Mouse (Mus musculus): Measurements from ENCODE around the gene Chchd1. TPM values are rescaled to one million over a fixed set of nuclear protein-coding genes. Genes with fewer than 3 reads are reported as not detected.

The Chchd1 gene
- total RNA-seq, 2 experiments from 2014 or later = 75.5 to 76.4 TPM

DNA sequence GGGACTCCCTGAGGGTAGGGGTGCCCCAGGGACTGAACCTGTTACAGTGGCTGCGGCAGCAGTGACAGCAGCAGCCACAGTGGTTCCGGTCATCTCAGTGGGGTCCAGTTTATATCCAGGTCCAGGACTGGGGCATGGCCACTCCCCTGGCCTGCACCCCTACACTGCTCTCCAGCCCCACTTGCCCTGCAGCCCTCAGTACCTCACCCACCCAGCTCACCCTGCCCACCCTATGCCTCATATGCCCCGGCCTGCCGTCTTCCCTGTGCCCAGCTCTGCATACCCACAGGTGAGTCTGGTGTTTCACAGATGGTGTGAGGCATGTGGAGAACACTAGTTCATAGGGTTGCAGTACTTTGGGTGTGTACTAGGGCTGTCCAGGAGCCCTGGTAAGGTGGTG, 18.6 kb downstream of the Chchd1 start:
- DNase-seq = no peak
- intact Hi-C loops (cut with DNase I) = loop anchor here (10.0 kb wide), 1 partner anchor 303 kb away; no protein-coding TSS in a partner anchor

DNA sequence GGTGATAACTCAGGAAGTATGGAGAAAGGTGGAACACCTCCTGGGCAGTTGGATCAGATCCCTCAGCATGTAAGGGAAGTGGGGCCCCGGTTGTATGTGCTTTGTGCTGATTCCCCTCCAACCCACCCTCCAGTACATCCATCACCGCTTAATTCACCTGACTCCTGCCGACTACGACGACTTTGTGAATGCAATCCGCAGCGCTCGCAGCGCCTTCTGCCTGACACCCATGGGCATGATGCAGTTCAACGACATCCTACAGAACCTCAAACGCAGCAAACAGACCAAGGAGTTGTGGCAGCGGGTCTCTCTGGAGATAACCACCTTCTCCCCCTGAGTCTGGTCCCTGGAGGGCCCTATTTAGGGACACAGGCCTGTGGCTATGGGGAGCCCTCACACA, 20.2 kb downstream of the Chchd1 start:
- DNase-seq = no peak
- intact Hi-C loops (cut with DNase I) = loop anchor here (10.0 kb wide), 1 partner anchor 302 kb away; no protein-coding TSS in a partner anchor

DNA sequence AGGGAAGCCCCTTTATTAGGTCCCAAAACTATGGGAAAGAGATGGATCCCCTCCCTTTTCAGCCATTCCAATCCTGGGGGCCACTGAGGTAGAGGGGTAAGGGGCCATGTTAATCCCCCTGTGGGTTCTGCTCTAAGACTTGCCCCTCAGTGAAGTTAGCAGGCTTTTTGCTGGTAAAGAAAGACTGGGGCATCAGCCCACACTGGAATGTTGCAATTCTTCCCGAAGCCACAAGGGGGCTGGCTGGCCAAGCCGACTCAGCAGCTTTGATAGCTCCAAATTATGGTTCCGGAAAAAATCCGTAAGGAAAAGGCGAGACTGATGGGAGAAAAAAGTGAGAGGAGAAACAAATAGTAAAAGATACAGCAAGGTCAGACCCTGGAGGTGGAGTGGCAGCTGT, 21.2 kb downstream of the Chchd1 start:
- intact Hi-C loops (cut with DNase I) = loop anchor here (10.0 kb wide), 1 partner anchor 301 kb away; no protein-coding TSS in a partner anchor

DNA sequence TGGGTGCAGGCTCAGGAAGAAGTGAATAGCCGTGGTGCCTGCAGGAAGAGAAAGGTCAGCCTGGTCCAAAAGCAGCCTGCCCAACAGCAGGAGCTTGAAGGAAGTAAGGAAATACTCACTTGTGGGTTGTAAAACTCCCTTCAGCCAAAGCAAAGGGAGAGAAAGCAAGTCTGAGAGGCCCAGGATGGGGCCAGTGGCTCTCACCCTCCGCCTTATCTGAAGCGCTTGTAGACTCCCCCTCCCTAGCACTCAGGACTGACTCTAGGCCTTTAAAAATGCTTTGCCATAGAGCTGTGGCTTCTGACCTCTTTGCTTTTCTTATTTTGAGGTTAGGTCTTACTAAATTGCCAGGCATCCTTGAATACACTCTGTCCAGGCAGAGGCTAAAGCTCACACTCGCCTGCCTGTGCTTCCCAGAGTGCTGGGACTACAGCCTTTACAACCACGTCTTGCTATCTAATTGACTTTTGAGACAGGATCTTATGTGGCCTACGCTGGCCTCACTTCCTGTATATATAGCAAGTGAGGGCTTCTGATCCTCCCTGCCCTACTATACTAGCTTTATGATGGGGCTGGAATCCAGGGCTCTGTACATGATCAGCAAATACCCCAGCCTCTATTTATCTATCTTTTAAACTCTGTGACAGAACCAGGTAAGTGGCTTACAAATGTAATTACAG, 23.0 kb downstream of the Chchd1 start:
- intact Hi-C loops (cut with DNase I) = loop anchor here (10.0 kb wide), 1 partner anchor 299 kb away; no protein-coding TSS in a partner anchor
- no peak for DNase-seq

More for the DNA sequence above, 21.2 kb downstream of the Chchd1 start:
- DNase-seq = peak; percentile 63

DNA sequence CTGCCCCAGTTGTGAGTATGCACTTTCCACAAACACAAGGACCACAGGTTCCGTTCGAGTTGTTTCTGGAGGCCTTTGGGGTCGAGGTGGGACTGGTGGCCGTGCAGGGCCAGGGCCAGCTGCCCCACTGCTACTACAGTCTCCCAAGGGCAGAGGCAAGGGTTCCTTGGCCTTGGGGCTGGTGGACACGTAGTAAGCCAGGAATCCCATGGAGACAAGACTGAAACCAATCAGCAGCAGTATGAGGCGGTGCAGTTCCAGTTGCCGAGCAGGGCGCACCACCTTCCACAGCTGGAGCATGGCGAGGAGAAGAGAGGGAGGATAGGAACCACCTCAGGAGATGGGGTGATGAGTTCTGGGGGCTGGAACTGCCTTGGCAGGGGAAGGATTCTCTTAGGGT, 27.1 kb downstream of the Chchd1 start:
- no peak for DNase-seq
- intact Hi-C loops (cut with DNase I) = loop anchor here (10.0 kb wide), 1 partner anchor 295 kb away; no protein-coding TSS in a partner anchor

DNA sequence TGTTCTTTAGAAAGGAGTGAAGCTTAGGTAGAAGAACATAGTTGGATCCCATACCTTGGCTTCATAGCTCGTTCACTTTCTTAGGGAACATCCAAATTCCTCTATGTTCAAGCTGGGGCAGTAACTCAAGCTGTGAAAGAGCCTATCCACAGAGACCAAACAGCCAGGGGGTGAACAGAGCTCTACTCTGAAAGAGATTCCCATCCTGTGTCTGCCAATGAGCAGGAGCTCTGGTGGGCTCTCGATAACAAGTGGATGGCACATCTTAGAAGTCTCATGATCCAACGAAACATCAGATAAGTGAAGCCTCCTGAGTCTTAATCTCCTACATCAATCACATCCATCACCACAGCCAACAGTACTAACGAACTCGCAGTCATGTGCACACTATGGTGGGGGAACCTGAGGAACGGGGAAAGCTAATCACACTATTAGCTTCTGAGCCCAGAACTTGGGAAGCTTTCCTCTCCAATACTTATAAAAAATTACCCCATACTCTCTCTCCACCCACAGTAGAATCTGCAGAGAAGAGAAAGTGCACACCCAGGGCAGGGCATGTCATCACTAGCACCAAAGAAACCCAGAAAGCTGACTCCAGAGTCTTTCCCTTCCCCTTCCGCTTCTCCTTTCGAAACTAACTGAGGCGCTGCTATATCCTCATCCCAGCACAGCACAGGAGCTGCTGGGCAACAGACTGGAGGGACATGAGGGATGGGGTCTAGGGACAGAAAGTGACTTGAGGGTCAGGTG, 28.2 kb downstream of the Chchd1 start:
- intact Hi-C loops (cut with DNase I) = no loop called here
- DNase-seq = no peak

DNA sequence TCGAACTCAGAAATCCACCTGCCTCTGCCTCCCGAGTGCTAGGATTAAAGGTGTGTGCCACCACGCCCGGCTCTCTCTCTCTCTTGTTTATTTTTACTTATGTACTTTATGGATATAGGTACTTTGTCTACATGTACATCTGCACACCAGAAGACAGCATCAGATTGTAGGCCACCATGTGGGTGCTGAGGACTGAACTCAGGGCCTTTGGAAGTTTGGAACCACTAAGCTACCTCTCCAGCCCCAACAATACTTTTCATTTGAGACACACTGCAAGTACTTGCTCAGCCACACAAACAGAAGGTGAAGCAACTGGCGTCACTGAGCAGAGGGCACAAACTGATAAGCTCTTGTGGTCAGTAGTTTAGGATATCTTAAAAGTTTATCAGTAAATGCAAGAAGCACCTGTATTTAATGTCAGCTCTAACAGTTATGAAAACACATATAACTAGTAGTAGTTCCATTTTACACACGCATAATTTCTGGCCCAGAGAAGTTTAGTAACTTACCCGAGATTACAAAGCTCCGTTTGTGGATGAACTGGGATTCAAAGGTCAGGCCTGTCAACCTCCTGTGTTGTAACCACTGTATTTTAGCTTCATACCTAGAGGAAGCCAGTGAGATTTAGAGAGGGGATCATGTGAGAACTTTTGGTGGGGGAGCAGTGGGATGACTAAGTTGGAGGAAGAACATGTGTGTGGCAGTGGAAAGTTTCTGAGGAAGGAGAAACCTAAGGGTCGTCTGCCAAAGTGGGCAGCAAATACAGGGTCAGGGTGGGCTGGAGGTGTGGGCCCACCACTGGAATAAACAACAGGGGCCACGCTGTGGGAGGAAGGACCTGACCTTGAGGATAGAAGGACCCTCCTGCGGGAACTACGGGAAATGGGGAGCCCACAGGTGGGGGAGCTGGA, 30.5 kb downstream of the Chchd1 start:
- intact Hi-C loops (cut with DNase I) = no loop called here

DNA sequence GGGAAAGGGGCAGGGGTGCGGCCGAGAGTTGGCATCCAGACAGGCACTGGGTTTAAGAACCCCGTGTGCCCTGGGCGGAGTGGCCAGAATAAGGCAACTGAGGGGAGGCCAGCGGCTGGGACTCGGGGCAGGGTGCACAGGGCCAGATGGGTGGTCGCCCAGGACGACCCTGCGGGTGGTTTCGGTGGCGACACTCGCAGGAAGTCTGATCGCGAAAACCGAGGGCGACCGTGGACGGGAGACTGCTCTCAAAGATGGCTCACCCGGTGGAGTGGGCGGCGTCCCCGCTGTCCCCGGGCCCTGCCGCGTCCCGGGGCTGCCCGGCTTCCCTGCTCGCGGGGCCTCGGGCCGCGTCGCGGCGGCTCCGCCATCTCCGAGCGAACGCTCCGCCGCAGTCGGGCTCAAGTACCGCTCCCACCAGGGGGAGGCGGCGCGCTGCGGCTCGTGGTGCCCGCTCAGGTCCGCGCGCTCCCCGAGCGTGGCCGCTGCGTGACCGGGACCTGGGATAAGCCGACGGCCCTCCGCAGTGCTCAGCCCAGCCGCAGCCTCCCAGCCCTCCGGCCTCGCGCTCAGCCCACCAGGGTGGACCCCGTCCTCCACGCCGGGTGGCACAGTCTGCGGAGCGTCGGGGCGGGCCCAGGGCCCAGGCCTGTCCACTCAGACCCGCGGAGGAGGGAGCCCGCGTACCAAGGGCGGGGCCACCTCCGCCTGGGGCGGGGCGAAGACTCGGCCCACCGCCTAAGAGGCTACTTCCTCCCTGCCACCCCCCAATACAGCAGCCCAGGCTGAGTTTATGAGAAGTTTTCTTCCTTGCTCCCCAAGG, 31.4 kb downstream of the Chchd1 start, which contains the start of gene Ndst2:
Gene Ndst2, minus strand, starts transcription at position 611 of the 823 bp plus-strand sequence.
- intact Hi-C loops (cut with DNase I) = no loop called here

More for the DNA sequence above, 30.5 kb downstream of the Chchd1 start:
- no peak for DNase-seq

DNA sequence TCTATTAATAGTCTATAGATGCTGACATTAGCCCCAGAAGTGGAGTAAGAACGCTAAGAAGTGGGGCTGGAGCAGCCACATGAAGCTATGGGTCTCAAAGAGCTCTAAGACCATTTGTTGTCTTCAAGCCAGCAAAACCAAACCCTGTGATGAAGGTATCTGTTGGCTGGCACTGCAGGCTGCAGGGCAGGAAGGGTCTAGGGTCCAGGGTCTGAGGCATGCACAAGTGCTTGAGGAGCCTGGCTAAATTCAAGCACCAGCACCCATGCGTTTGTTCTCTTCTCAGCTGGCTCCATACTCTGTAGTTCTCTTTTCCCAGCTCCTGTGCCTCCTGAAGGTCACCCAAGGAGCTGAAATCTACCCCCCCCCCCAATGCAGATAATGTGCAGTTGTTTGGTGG, 32.2 kb downstream of the Chchd1 start:
- DNase-seq = no peak
- intact Hi-C loops (cut with DNase I) = no loop called here

More for the DNA sequence above, 31.4 kb downstream of the Chchd1 start, which contains the start of gene Ndst2:
- peak; percentile 88 for DNase-seq

DNA sequence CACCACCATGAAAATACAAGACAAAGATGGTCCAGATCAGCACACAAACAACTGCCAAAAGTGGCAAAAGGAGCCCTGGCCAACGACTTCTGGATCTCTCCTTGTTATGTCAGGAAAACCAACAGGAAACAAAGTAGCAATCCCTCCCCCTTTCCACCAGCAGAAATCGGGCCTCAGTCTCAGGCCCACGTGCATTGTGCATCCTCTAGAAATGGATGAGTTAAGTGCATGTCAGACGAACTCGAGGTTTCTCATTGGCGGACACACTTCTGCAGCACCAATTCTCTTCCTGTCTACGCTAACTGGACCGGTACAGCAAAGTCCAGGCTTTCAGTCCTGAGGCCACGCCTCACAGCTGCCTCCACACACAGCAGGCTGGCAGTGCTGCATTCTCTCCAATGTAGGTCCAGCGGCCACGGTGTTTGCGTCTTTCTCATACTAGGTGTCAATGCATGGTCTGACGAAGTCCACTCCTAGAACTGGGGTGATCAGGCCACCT, 33.1 kb downstream of the Chchd1 start:
- no peak for DNase-seq
- intact Hi-C loops (cut with DNase I) = no loop called here

DNA sequence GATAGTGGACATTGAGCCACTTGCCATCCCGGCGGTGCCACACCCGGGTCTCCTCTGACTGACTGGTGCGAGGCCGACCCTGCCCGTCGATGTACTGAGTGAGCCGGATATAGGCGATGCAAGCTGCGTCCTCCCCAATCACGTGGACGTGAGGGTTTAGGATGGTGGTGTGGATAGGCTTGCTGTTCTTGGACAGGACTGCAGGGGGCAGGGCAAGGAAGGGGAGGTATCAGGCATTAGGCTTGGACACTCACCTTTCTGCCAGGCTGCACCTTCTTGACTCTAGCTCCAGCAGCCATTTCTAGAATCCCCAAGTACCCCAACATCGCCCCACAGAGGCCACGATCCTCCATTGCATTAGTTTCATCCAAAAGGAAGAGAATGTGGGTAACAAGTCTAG, 34.5 kb downstream of the Chchd1 start:
- intact Hi-C loops (cut with DNase I) = no loop called here
- peak; percentile 64 for DNase-seq

DNA sequence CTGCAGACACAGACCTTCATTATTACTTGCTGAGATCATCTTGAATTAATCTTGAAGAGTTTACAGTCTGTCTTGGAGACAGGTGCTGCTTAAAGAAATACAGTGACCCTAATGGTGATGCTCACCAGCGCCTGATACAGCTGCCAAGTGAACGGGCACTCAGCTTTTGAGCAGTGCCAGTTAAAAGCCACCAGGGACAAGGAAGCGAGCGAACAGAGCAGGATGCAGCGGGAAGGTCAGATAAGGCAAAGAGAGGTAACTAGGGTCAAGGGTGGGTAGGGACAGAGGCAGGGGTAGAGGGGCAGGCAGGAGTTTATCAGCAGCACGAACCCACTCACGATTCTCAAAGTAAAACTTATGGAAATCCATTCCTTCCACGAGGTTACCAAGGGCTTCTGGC, 35.7 kb downstream of the Chchd1 start:
- intact Hi-C loops (cut with DNase I) = no loop called here
- no peak for DNase-seq

DNA sequence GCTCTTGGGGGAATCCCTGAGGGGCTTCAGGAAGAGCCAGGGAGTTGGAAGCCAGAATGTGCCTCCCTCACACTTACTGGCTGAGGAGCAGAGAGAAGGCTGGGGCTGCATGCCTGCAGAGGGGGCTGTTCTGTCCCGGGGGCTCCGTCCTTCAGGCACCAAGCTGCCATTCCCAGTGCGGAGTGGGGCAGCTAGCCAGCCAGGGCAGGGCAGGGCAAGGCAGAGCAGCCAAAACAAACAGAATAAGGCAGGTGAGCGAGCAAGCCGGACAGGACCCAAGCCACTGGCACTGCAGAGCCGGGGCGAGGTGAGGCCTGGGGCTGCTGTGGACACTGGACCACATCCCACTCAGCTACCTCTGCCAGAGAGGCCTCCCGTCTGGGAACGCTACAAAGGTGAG, 38.5 kb downstream of the Chchd1 start:
- intact Hi-C loops (cut with DNase I) = no loop called here
- DNase-seq = no peak

DNA sequence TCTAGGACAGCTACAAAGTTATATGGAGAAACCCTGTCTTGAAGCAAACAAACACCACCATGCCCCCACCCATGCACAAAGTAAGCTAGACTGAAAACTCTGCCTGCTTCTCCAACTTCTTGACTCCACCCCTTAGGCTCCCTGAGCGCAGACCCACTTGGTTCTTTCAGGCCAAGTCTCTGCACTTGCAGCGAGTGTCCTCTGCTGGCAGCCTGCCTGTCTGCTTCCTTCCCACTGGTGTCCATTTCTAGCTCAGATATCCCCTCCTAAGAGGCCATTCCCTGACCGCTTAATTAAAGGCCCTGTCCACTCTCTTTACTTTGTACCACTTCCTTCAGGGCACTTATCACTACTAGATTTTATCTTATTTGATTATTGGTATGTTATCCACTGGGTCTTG, 40.8 kb downstream of the Chchd1 start:
- no peak for DNase-seq
- intact Hi-C loops (cut with DNase I) = no loop called here

DNA sequence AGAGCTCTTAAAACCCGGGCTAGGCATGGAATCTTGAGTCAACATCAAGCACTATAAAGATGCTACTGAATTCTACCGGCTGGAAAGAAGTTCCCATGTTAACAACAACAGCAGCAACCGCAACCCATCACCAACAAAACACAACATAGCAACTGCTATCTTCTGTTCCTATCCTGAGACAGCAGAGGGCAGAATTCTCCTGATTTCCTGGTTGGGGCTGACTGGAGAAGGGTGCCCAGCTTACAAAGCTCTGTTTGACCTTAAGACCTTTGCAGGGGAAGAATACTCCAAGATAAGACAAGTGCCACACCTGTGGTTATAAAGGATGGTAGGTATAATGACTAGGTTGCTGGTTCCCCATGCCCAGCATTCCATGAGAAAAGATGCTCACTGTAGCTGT, 44.1 kb downstream of the Chchd1 start:
- intact Hi-C loops (cut with DNase I) = no loop called here
- no peak for DNase-seq

DNA sequence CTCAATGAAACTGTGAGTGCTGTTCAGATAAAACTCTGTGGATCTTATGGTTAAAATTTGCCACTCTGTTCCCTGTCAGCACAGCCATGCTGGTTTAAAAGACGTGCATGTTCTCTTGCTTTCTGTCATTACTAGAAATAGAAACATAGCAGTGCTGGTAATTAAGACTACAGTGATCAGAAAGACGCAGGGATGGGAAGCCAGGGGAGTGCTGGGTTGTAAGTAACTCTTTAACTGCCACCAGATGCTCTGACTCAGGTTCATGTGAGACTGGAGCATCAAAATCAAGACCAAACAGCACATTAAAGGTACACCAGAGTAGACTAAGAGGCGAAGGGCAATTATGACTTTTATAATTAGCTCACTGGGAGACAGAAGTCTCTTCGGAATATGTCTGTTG, 45.6 kb downstream of the Chchd1 start:
- intact Hi-C loops (cut with DNase I) = no loop called here
- DNase-seq = no peak

DNA sequence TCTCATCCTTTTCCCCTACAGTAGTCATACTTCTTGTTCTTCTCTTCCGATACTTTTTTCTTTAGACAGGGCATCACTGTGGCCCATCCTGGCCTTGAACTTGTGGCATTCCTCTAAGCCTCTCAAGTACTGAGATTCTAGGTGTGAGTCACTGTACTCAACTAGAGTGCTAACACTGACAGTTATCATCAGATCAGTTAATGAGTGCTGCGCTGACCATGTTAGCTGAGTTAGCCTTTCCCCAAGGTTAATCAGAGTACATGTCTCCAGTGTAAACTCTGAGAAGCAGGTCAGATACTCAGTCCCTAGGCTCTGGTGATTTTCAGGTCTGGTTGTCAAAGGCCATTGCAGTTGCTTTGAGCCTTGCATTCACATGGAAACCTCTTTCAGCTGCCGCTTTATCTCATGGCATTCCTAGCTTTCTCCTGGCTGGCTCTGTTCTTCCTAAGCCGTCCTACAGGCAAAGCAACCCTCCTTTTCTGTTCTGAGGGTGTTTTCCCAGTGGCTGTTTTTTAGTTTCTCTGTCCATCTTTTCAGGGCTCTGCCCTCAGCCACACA, 46.8 kb downstream of the Chchd1 start:
- intact Hi-C loops (cut with DNase I) = no loop called here
- DNase-seq = no peak

DNA sequence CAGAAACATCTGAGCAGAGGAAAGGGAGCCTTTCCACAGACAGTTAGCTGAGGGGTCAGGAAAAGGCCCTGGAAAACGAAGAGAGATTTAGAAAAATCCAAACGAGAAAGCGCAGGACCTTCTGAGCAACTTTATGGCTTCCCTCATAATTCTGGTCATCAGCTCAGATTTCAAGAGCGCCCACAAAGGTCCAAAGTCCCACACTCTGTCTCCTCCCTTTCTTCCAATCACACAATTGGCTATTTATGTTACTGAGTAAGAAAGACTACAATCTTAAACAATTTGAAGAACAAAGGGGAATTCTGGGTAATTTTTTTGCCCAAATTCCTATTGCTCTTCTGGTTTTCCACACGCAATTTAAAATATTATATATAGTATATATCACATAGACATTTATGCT, 47.7 kb downstream of the Chchd1 start:
- DNase-seq = no peak
- intact Hi-C loops (cut with DNase I) = no loop called here

DNA sequence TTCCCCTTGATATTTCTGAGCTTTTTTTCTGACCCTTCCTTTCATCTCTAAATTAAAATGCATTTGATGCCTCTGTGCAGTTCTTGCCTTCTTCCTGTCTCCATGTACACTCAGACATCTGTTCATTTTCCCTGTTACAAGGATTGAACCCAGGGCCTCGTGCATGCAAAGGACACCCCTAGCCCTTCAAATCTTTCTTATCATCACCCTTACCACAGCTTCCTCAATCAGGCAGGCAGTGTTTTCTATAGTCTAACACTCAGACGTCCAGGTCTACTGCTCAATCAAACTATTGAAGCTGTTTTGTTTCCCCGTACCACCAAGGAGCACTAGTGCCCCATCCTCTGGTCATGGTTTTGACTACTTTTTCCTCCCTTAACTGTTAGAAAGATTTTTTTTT, 51.0 kb downstream of the Chchd1 start:
- no peak for DNase-seq
- intact Hi-C loops (cut with DNase I) = no loop called here

Measured in left cerebral cortex, postnatal 4 days (tissue).